Mouse (Mus musculus): ENCODE data around the gene Mettl23.
"Not testable (repeated sequence)": the region's sequence is repeated elsewhere in the genome, so short reads cannot be mapped to it uniquely, and the experiment has no call there.

Mettl23 gene

GRCm38 (mm10) chr11:116880839-116881238 lies 37.8 kb downstream of the Mettl23 start:
- DNase-seq (ENCODE audit: low read depth, low spot score), result no peak

GRCm38 (mm10) chr11:116881440-116881839 lies 38.4 kb downstream of the Mettl23 start:
- no peak for DNase-seq (ENCODE audit: low read depth, low spot score)

GRCm38 (mm10) chr11:116882446-116882845 lies 39.4 kb downstream of the Mettl23 start:
- DNase-seq (ENCODE audit: low read depth, low spot score), result no peak

GRCm38 (mm10) chr11:116884061-116884460 lies 41.0 kb downstream of the Mettl23 start:
- DNase-seq (ENCODE audit: low read depth, low spot score), result no peak

GRCm38 (mm10) chr11:116885275-116886151 lies 42.4 kb downstream of the Mettl23 start:
- peak; percentile 76 for DNase-seq (ENCODE audit: low read depth, low spot score)

GRCm38 (mm10) chr11:116887136-116887535 lies 44.1 kb downstream of the Mettl23 start:
- no peak for DNase-seq (ENCODE audit: low read depth, low spot score)

GRCm38 (mm10) chr11:116893532-116894442 lies 50.7 kb downstream of the Mettl23 start:
- DNase-seq (ENCODE audit: low read depth, low spot score), result no peak

- no peak for DNase-seq (ENCODE audit: low read depth, low spot score)
These were observed 52.3 kb downstream of the Mettl23 start for GRCm38 (mm10) chr11:116895402-116895801.

- DNase-seq (ENCODE audit: low read depth, low spot score), result no peak
These were observed 56.2 kb downstream of the Mettl23 start for GRCm38 (mm10) chr11:116899247-116899646.

GRCm38 (mm10) chr11:116902588-116902987 lies 59.5 kb downstream of the Mettl23 start:
- DNase-seq (ENCODE audit: low read depth, low spot score), result not testable (repeated sequence)

Data from retina, postnatal 7 days (tissue).